Mouse (Mus musculus) small intestine, adult 2 months (tissue): ENCODE results near the gene Maml2. TPM values are rescaled to one million over a fixed set of nuclear protein-coding genes. Genes with fewer than 3 reads are reported as not detected.

Experiments used
- H3K27ac ChIP-seq: fragments of 200-500 bp; 2 replicates; pipeline ENCODE4 v1.5.1; 2012; ENCODE audit warnings: low read depth, low read length, control low read depth, inconsistent platforms; ENCODE audit not compliant: insufficient read depth
- H3K27me3 ChIP-seq: fragments of 200-500 bp; 2 replicates; pipeline ENCODE4 v1.6.1; 2012; ENCODE audit warnings: mild to moderate bottlenecking, moderate library complexity, low read length, inconsistent platforms; ENCODE audit not compliant: control insufficient read depth, insufficient read depth
- H3K36me3 ChIP-seq: fragments of 200-500 bp; 2 replicates; pipeline ENCODE4 v1.6.1; 2012; ENCODE audit warnings: mild to moderate bottlenecking, low read length, control low read depth, inconsistent platforms; ENCODE audit not compliant: control insufficient read depth, insufficient read depth
- H3K4me1 ChIP-seq: fragments of 200-500 bp; 2 replicates; pipeline ENCODE4 v1.6.1; 2012; ENCODE audit warnings: low read length, inconsistent platforms, mixed read lengths; ENCODE audit not compliant: control insufficient read depth, insufficient read depth, insufficient read length
- H3K4me3 ChIP-seq: fragments of 200-500 bp; 2 replicates; pipeline ENCODE4 v1.5.1; 2012; ENCODE audit warnings: low read depth, mild to moderate bottlenecking, control low read depth, inconsistent platforms, low read length, moderate library complexity
- CTCF ChIP-seq: fragments of 200-500 bp; IDR thresholded peaks from 2 replicates; pipeline ENCODE4 v1.5.1; 2012; ENCODE audit warnings: low read depth, mild to moderate bottlenecking, control low read depth, inconsistent platforms, low read length, moderate library complexity, mixed read lengths; ENCODE audit not compliant: insufficient replicate concordance, insufficient read length; ENCODE audit errors: extremely low read depth
- POLR2A ChIP-seq: fragments of 200-500 bp; IDR thresholded peaks from 2 replicates; pipeline ENCODE4 v1.6.1; 2012; ENCODE audit warnings: low read depth, mild to moderate bottlenecking, control low read depth, inconsistent platforms, low read length, moderate library complexity
- WGBS: fragments of 180-500 bp; shearing (Covaris S2); methylation state at CpG from one replicate; pipeline ENCODE4 v1.1.7; 2018; 5-methylcytosine and 5-hydroxymethylcytosine counted together
- polyA plus RNA-seq: library from polyadenylated mRNA; depleted of rRNA; stranded (reverse); fragments of >200 nt; gene quantifications from 2 replicates; pipeline ENCODE4 v1.2.3, GENCODE M21; 2012

Gene Maml2
- polyA plus RNA-seq, 1 experiment = 2.8 TPM

- Histone ChIP-seq H3K27ac (no peak overlapping the region), H3K27me3 (no peaks in the 10 kb centered on the region), H3K36me3 (no peaks in the 10 kb centered on the region), H3K4me1 (no peaks in the 10 kb centered on the region), H3K4me3 (no peak overlapping the region)
- TF ChIP-seq CTCF (no peak), POLR2A (no peak)
- WGBS = 63% methylated on average over 1 of the region's 1 CpGs
Observed at GRCm38 (mm10) chr9:13459371-13459770, 161.6 kb downstream of the Maml2 start.

GRCm38 (mm10) chr9:13460012-13460411 lies 162.3 kb downstream of the Maml2 start:
- no peaks in the 10 kb centered on the region for H3K27me3 ChIP-seq
- no peak for TF ChIP-seq POLR2A
- no peak for TF ChIP-seq CTCF
- H3K4me3 ChIP-seq = no peak overlapping the region
- no peak overlapping the region for H3K27ac ChIP-seq
- no peaks in the 10 kb centered on the region for H3K36me3 ChIP-seq
- H3K4me1 ChIP-seq = no peaks in the 10 kb centered on the region
- WGBS = 85% methylated on average over 3 of the region's 3 CpGs

- Histone ChIP-seq H3K36me3 (no peaks in the 10 kb centered on the region), H3K4me3 (no peak overlapping the region), H3K4me1 (peaks cover 5% of the 10 kb centered on the region; the same call in 1 of the 2 replicates), H3K27ac (no peak overlapping the region), H3K27me3 (no peaks in the 10 kb centered on the region)
- 90% methylated on average over 1 of the region's 1 CpGs for WGBS
- no peak for TF ChIP-seq CTCF
- TF ChIP-seq POLR2A = no peak
Observed at GRCm38 (mm10) chr9:13460926-13461325, 163.2 kb downstream of the Maml2 start.

- Histone ChIP-seq H3K4me3 (no peak overlapping the region), H3K27me3 (no peaks in the 10 kb centered on the region), H3K27ac (peak overlapping the region; percentile 92), H3K4me1 (peaks cover 13% of the 10 kb centered on the region), H3K36me3 (no peaks in the 10 kb centered on the region)
- WGBS = 68% methylated on average over 4 of the region's 4 CpGs
- no peak for TF ChIP-seq CTCF
- no peak for TF ChIP-seq POLR2A
Observed at GRCm38 (mm10) chr9:13465358-13466020, 167.7 kb downstream of the Maml2 start.

GRCm38 (mm10) chr9:13466351-13466750 lies 168.6 kb downstream of the Maml2 start:
- 65% methylated on average over 4 of the region's 4 CpGs for WGBS
- TF ChIP-seq CTCF (no peak), POLR2A (no peak)

GRCm38 (mm10) chr9:13466816-13467215 lies 169.1 kb downstream of the Maml2 start:
- 72% methylated on average over 10 of the region's 10 CpGs for WGBS
- H3K27ac ChIP-seq = peak overlapping the region; percentile 91
- no peak for TF ChIP-seq POLR2A
- no peak for TF ChIP-seq CTCF

More at GRCm38 (mm10) chr9:13466351-13466750, 168.6 kb downstream of the Maml2 start:
- Histone ChIP-seq H3K4me1 (peaks cover 13% of the 10 kb centered on the region), H3K27me3 (no peaks in the 10 kb centered on the region), H3K27ac (peak overlapping the region; percentile 92), H3K36me3 (no peaks in the 10 kb centered on the region), H3K4me3 (no peak overlapping the region)

GRCm38 (mm10) chr9:13467745-13468144 lies 170.0 kb downstream of the Maml2 start:
- H3K4me1 ChIP-seq = peaks cover 13% of the 10 kb centered on the region
- no peaks in the 10 kb centered on the region for H3K27me3 ChIP-seq
- no peaks in the 10 kb centered on the region for H3K36me3 ChIP-seq
- H3K27ac ChIP-seq = 0 out of 2 replicates have a peak overlapping the region, but pooled peaks have one; percentile 1
- no peak overlapping the region for H3K4me3 ChIP-seq
- WGBS = 84% methylated on average over 7 of the region's 7 CpGs
- TF ChIP-seq CTCF = no peak
- no peak for TF ChIP-seq POLR2A

More at GRCm38 (mm10) chr9:13466816-13467215, 169.1 kb downstream of the Maml2 start:
- no peaks in the 10 kb centered on the region for H3K27me3 ChIP-seq
- no peak overlapping the region for H3K4me3 ChIP-seq
- H3K36me3 ChIP-seq = no peaks in the 10 kb centered on the region
- H3K4me1 ChIP-seq = peaks cover 13% of the 10 kb centered on the region
